Mouse (Mus musculus) splenic B cell, adult 2 months (primary cell): ENCODE data around the gene Mapre3.
"Not testable (repeated sequence)": the region's sequence is repeated elsewhere in the genome, so short reads cannot be mapped to it uniquely, and the experiment has no call there.

ENCODE experiments used
- DNase-seq: peaks from one replicate; pipeline ENCODE4 v3.0.0-alpha.2; 2011; ENCODE audit warnings: low read depth, low spot score
- H3K27me3 ChIP-seq: 2 replicates; pipeline ENCODE4 v1.6.1; 2012; ENCODE audit warnings: mild to moderate bottlenecking, low read length, moderate library complexity, mixed read lengths; ENCODE audit not compliant: control insufficient read depth, poor library complexity, insufficient read depth, severe bottlenecking
- H3K36me3 ChIP-seq: 2 replicates; pipeline ENCODE4 v1.6.1; 2012; ENCODE audit warnings: mild to moderate bottlenecking, low read length, moderate library complexity, mixed read lengths; ENCODE audit not compliant: control insufficient read depth, poor library complexity, insufficient read depth, severe bottlenecking

Gene Mapre3

GRCm38 (mm10) chr5:30850556-30850925, 36.1 kb downstream of the Mapre3 start:
- DNase-seq: no peak

GRCm38 (mm10) chr5:30853522-30853921, 39.1 kb downstream of the Mapre3 start:
- Histone ChIP-seq H3K36me3 (no peaks in the 10 kb centered on the region), H3K27me3 (no peaks in the 10 kb centered on the region)
- no peak for DNase-seq

More at GRCm38 (mm10) chr5:30850556-30850925, 36.1 kb downstream of the Mapre3 start:
- H3K27me3 ChIP-seq: no peaks in the 10 kb centered on the region
- H3K36me3 ChIP-seq: no peaks in the 10 kb centered on the region

DNA sequence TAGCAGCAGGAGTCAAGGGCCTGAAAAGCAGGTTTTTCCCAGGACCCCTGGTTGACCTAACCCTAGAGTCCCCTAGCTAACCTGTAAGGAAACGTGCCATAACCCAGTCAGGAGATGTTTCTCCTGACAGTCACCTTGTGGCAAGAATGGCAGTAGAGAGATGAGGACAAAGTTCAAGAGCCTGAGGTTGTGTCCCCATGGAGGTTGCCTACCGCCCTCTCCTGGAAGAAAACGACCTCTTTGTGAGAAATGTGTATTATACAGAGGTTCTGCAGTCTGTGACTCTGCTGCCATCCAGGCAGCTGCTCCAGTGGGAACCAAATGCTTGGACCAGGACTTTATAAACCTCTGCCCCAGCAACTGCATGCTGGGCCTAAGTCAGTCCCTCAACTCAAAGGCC, 41.2 kb downstream of the Mapre3 start:
- no peak for DNase-seq
- no peaks in the 10 kb centered on the region for H3K36me3 ChIP-seq
- H3K27me3 ChIP-seq: no peaks in the 10 kb centered on the region

GRCm38 (mm10) chr5:30856124-30856523, 41.7 kb downstream of the Mapre3 start:
- DNase-seq: no peak
- Histone ChIP-seq H3K36me3 (no peaks in the 10 kb centered on the region), H3K27me3 (no peaks in the 10 kb centered on the region)

DNA sequence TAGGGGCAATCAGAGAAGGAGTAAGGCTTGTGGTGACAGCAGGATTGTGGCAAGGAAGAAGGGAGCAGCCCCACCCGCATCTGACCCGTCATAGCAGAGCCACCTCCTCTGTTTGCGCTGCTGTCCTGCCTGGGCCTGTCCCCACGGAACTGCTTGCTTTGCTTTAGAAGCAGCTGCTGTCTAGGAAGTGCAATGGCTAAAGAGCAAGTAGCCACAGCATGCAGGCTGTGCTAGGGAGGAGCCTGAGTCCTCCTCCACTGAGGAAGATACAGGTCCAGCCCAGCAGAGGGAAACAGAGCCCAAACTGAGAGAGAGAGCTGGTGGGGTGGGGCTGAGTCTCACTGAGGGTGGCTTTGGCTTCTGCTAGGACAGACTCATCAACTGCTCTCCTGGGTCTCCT, 49.4 kb downstream of the Mapre3 start:
- no peaks in the 10 kb centered on the region for H3K27me3 ChIP-seq
- H3K36me3 ChIP-seq: no peaks in the 10 kb centered on the region
- peak; percentile 13 for DNase-seq

DNA sequence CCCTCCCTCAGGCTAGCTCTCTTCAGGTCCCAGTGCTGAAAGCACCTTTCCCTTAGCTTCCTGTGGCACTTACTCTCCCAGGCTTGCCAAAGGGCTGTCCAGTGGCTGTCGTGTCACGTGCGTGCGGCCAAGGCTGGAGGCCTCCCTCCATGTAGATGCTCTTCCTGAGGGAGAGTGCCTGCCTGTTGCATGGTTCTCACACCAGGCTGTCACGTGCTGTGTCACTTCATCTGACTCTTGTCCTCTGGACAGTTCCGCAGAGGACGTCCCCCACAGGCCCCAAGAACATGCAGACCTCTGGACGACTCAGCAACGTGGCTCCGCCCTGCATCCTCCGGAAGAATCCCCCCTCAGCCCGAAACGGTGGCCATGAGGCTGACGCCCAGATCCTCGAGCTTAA, 49.9 kb downstream of the Mapre3 start:
- Histone ChIP-seq H3K27me3 (no peaks in the 10 kb centered on the region), H3K36me3 (no peaks in the 10 kb centered on the region)
- no peak for DNase-seq

DNA sequence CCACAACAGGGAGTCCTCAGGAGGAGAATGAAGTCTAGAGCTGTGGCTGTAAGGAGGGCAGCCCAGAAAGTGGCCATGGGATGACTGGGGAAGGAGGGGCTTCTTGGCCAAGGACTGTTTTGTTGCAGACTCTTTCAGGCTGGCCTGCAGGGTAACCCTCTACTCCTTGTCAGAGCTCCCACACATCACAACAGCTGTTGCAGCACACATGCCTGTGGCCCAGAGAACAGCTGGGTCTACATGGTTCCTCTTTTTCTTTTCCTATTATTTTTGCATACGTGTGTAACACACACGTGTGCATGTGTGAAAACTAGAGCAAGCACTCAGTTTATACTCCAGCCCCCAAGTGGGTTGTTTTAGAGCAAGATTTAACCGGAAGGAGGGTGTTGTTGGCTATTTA, 52.4 kb downstream of the Mapre3 start:
- H3K36me3 ChIP-seq: peaks cover 3% of the 10 kb centered on the region; the same call in 1 of the 2 replicates
- DNase-seq: peak; percentile 61
- no peaks in the 10 kb centered on the region for H3K27me3 ChIP-seq

GRCm38 (mm10) chr5:30867712-30868111, 53.3 kb downstream of the Mapre3 start, which contains the start of gene Tmem214:
Tmem214 (plus strand) TSS chr5:30868012.
- no peak for DNase-seq
- Histone ChIP-seq H3K27me3 (no peaks in the 10 kb centered on the region), H3K36me3 (peaks cover 6% of the 10 kb centered on the region)

DNA sequence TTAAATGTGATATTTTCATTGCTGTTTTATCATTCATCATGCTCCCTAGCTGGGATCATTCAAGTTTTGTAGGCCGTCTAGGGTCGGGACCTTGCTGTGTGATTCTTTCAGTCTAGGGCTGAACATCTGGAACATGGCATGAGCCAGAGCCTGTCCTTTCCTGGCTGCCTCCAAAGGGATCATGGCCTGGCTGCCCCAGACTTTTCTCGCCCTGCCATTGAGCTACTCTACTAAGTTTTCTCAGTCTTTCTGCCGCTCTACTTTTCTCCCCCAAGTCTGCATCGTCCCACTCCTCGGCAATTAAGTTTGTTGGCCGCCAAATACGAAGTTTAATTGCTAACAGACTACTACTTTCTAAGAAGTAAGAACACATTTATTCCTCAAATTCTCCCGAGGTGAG, 54.5 kb downstream of the Mapre3 start:
- peaks cover 10% of the 10 kb centered on the region for H3K36me3 ChIP-seq
- no peak for DNase-seq
- no peaks in the 10 kb centered on the region for H3K27me3 ChIP-seq

DNA sequence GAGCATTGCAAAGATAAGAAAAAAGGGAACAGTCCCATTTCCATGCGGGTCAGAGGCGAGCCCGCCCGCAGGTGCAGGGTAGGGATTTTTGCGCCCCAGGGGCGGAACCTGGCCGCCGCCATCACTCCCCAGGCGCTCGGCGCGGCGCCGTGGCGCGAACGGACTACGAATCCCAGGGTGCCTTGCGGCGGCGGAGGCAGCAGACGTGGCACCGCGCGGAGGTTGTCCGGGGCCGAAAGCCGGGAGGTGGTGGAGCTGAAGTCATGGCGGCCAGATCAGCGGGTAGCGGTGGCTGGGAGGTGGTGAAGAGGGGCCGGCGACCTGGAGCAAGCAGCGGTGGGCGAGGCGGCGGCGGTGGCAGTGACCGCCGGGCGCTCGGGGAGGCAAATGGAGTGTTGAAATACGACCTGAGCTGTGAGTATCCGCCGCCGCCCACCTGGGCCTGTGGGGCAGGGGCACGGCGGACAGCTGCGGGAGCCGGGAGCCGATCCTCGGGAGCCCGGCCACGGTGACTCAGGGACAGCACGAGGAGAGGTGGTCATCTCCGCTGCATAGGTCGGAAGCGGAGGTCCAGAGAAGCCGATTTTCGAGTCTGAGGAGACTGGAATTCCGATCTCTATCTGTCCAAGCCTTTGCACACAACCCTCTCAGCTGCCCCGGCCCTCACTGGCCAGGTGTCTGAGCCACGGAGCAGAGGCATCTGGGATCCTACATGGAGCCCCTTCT, 55.1 kb downstream of the Mapre3 start:
- Histone ChIP-seq H3K36me3 (peaks cover 10% of the 10 kb centered on the region), H3K27me3 (no peaks in the 10 kb centered on the region)
- DNase-seq: peak; percentile 89

DNA sequence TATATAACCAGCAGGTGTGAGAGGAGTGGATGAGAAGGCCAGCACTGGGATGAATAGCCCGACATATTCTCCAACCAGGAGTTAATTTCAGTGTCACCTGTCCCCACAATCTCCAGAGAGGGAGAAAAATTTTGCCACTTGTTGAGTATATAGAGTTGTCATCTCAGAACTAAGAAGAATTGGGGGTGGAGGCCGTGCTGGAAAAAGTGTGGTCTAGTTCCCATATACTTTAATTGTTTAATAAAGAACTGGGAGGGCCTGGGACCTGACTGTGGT, 55.6 kb downstream of the Mapre3 start:
- DNase-seq: no peak
- Histone ChIP-seq H3K27me3 (no peaks in the 10 kb centered on the region), H3K36me3 (peaks cover 10% of the 10 kb centered on the region)

- DNase-seq: no peak
- peaks cover 14% of the 10 kb centered on the region for H3K36me3 ChIP-seq
- H3K27me3 ChIP-seq: no peaks in the 10 kb centered on the region
Measured at GRCm38 (mm10) chr5:30872574-30872973, 58.1 kb downstream of the Mapre3 start.

- no peaks in the 10 kb centered on the region for H3K27me3 ChIP-seq
- H3K36me3 ChIP-seq: peaks cover 14% of the 10 kb centered on the region
- no peak for DNase-seq
Measured at GRCm38 (mm10) chr5:30874365-30874764, 59.9 kb downstream of the Mapre3 start.

- peaks cover 4% of the 10 kb centered on the region for H3K36me3 ChIP-seq
- no peak for DNase-seq
- no peaks in the 10 kb centered on the region for H3K27me3 ChIP-seq
Measured at GRCm38 (mm10) chr5:30878616-30879015, 64.2 kb downstream of the Mapre3 start.

GRCm38 (mm10) chr5:30879347-30879943, 65.0 kb downstream of the Mapre3 start:
- peaks cover 3% of the 10 kb centered on the region for H3K36me3 ChIP-seq
- DNase-seq: no peak
- no peaks in the 10 kb centered on the region for H3K27me3 ChIP-seq

DNA sequence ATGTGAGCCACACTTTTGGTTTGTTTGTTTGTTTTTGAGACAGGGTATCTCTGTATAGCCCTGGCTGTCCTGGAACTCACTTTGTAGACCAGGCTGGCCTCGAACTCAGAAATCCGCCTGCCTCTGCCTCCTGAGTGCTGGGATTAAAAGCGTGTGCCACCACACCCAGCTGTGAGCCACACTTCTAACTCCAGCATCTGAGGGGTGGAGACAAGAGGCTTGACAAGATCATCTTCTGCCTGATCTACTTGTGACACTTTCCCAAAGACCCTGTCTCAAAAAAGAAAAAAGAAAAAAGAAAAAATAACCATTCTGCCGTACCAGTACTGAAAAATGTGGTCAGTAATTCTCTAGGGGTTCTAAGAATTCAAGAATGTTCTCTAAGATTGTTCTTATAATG, 67.4 kb downstream of the Mapre3 start:
- H3K27me3 ChIP-seq, H3K36me3 ChIP-seq, DNase-seq: not testable (repeated sequence)
